Mouse (Mus musculus) hindbrain, embryonic 13.5 days (tissue): ENCODE measurements around the gene Fxyd5. TPM values are rescaled to one million over a fixed set of nuclear protein-coding genes. Genes with fewer than 3 reads are reported as not detected.
A peak's percentile ranks its signal among the peaks of the same experiment; 100 is the strongest.

Experiments
- ATAC-seq: fragments of 200-750 bp; cut with Nextera tagmentation; 2 replicates; pipeline ENCODE4 v1.8.0; 2017; ENCODE audit warnings: moderate TSS enrichment; ENCODE audit not compliant: low FRiP score
- H3K27ac ChIP-seq: fragments of 300-500 bp; sonication (generic); 2 replicates; pipeline ENCODE4 v1.5.1; 2015; ENCODE audit warnings: inconsistent platforms, mild to moderate bottlenecking, moderate library complexity
- H3K27me3 ChIP-seq: fragments of 300-500 bp; sonication (generic); 2 replicates; pipeline ENCODE4 v1.6.1; 2015; ENCODE audit warnings: mild to moderate bottlenecking, inconsistent platforms
- H3K36me3 ChIP-seq: fragments of 300-500 bp; sonication (generic); 2 replicates; pipeline ENCODE4 v1.6.1; 2015; ENCODE audit warnings: mild to moderate bottlenecking, inconsistent platforms
- H3K4me1 ChIP-seq: fragments of 300-500 bp; sonication (generic); replicated peaks from 2 replicates; pipeline ENCODE4 v1.6.1; 2015; ENCODE audit warnings: inconsistent platforms
- H3K4me2 ChIP-seq: fragments of 300-500 bp; sonication (generic); 2 replicates; pipeline ENCODE4 v1.6.1; 2015; ENCODE audit warnings: inconsistent platforms, mild to moderate bottlenecking, moderate library complexity
- H3K4me3 ChIP-seq: fragments of 300-500 bp; sonication (generic); 2 replicates; pipeline ENCODE4 v1.5.1; 2015; ENCODE audit warnings: mild to moderate bottlenecking, inconsistent platforms
- H3K9ac ChIP-seq: fragments of 300-500 bp; sonication (generic); 2 replicates; pipeline ENCODE4 v1.6.1; 2015; ENCODE audit warnings: mild to moderate bottlenecking, inconsistent platforms
- H3K9me3 ChIP-seq: fragments of 300-500 bp; sonication (generic); 2 replicates; pipeline ENCODE4 v1.6.1; 2016; ENCODE audit warnings: inconsistent platforms
- WGBS: fragments of 180-500 bp; shearing (Covaris S2); methylation state at CpG from one replicate; pipeline ENCODE4 v1.1.7; 2015; 5-methylcytosine and 5-hydroxymethylcytosine counted together
- polyA plus RNA-seq: library from polyadenylated mRNA; unstranded; fragments of >200 nt; fragmentation: Nextera tagmentation; extraction: Ambion mirVana; gene quantifications from 2 replicates; pipeline ENCODE4 v1.2.1, GENCODE M21; 2015

Fxyd5 gene
- polyA plus RNA-seq, 1 experiment from 2014 or later = 13.0 TPM

- Histone ChIP-seq H3K36me3 (no peaks in the 10 kb centered on the region), H3K4me1 (peaks cover 58% of the 10 kb centered on the region), H3K9ac (peak overlapping the region; percentile 39), H3K27me3 (peaks cover 69% of the 10 kb centered on the region), H3K4me3 (peak overlapping the region; percentile 24), H3K4me2 (peak overlapping the region; percentile 62), H3K27ac (no peak overlapping the region), H3K9me3 (no peaks in the 10 kb centered on the region)
- 2% methylated on average over 22 of the region's 22 CpGs for WGBS
- no peak for ATAC-seq
Measured at GRCm38 (mm10) chr7:31052251-31052635, 10.0 kb upstream of the Fxyd5 start.

GRCm38 (mm10) chr7:31051321-31052021 lies 9.2 kb upstream of the Fxyd5 start, which contains the start of gene Fxyd7:
Gene Fxyd7 (minus strand): TSS chr7:31051467.
- no peaks in the 10 kb centered on the region for H3K36me3 ChIP-seq
- H3K4me2 ChIP-seq = peak within 1 kb of the TSS; percentile 62
- peak within 1 kb of the TSS; percentile 69 for H3K9ac ChIP-seq
- WGBS = 1% methylated on average over 27 of the region's 28 CpGs
- H3K4me1 ChIP-seq = peaks cover 58% of the 10 kb centered on the region
- peak within 1 kb of the TSS; percentile 42 for H3K4me3 ChIP-seq
- H3K9me3 ChIP-seq = no peaks in the 10 kb centered on the region
- H3K27ac ChIP-seq = peak within 1 kb of the TSS; percentile 77
- ATAC-seq = peak; percentile 21
- H3K27me3 ChIP-seq = peaks cover 70% of the 10 kb centered on the region

- Histone ChIP-seq H3K4me3 (peak overlapping the region; percentile 42), H3K9ac (peak overlapping the region; percentile 69), H3K9me3 (no peaks in the 10 kb centered on the region), H3K4me2 (peak overlapping the region; percentile 62), H3K36me3 (no peaks in the 10 kb centered on the region), H3K27ac (peak overlapping the region; percentile 77; the same call in 1 of the 2 replicates), H3K27me3 (peaks cover 74% of the 10 kb centered on the region), H3K4me1 (peaks cover 58% of the 10 kb centered on the region)
- ATAC-seq = peak; percentile 37
- 2% methylated on average over 9 of the region's 9 CpGs for WGBS
Measured at GRCm38 (mm10) chr7:31050921-31051320, 8.6 kb upstream of the Fxyd5 start.

GRCm38 (mm10) chr7:31050487-31050886 lies 8.2 kb upstream of the Fxyd5 start:
- Histone ChIP-seq H3K9ac (peak overlapping the region; percentile 69), H3K36me3 (no peaks in the 10 kb centered on the region), H3K4me1 (peaks cover 56% of the 10 kb centered on the region), H3K27me3 (peaks cover 76% of the 10 kb centered on the region), H3K4me3 (peak overlapping the region; percentile 42), H3K4me2 (peak overlapping the region; percentile 62), H3K9me3 (no peaks in the 10 kb centered on the region), H3K27ac (peak overlapping the region; percentile 77)
- ATAC-seq = peak; percentile 1; the same call in 1 of the 2 replicates
- 2% methylated on average over 6 of the region's 6 CpGs for WGBS

- Histone ChIP-seq H3K27me3 (peaks cover 80% of the 10 kb centered on the region), H3K4me2 (peak overlapping the region; percentile 62), H3K4me1 (peaks cover 50% of the 10 kb centered on the region), H3K36me3 (no peaks in the 10 kb centered on the region), H3K4me3 (peak overlapping the region; percentile 42), H3K9me3 (no peaks in the 10 kb centered on the region), H3K27ac (peak overlapping the region; percentile 77), H3K9ac (peak overlapping the region; percentile 69)
- under 1% methylated on average over 14 of the region's 15 CpGs for WGBS
- ATAC-seq = peak; percentile 30
Measured at GRCm38 (mm10) chr7:31049846-31050281, 7.6 kb upstream of the Fxyd5 start.

GRCm38 (mm10) chr7:31049135-31049845 lies 7.0 kb upstream of the Fxyd5 start:
- Histone ChIP-seq H3K27ac (peak overlapping the region; percentile 77), H3K27me3 (peaks cover 80% of the 10 kb centered on the region), H3K9ac (peak overlapping the region; percentile 69), H3K4me2 (peak overlapping the region; percentile 62), H3K9me3 (no peaks in the 10 kb centered on the region), H3K36me3 (no peaks in the 10 kb centered on the region), H3K4me3 (peak overlapping the region; percentile 42), H3K4me1 (peaks cover 46% of the 10 kb centered on the region)
- WGBS = 22% methylated on average over 5 of the region's 5 CpGs
- 0 out of 2 replicates have a peak, but pooled peaks have one; percentile 0 for ATAC-seq

GRCm38 (mm10) chr7:31041662-31042315 lies 492 bp downstream of the Fxyd5 start:
- H3K36me3 ChIP-seq = no peaks in the 10 kb centered on the region
- no peak overlapping the region for H3K27ac ChIP-seq
- H3K4me3 ChIP-seq = peak overlapping the region; percentile 7
- H3K9me3 ChIP-seq = no peaks in the 10 kb centered on the region
- 3% methylated on average over 28 of the region's 28 CpGs for WGBS
- H3K4me2 ChIP-seq = peak overlapping the region; percentile 36
- H3K9ac ChIP-seq = peak overlapping the region; percentile 36; the same call in 1 of the 2 replicates
- peaks cover 74% of the 10 kb centered on the region for H3K27me3 ChIP-seq
- H3K4me1 ChIP-seq = peaks cover 14% of the 10 kb centered on the region
- ATAC-seq = no peak

GRCm38 (mm10) chr7:31041023-31041407 lies 1.3 kb downstream of the Fxyd5 start:
- H3K4me3 ChIP-seq = no peak overlapping the region
- H3K9me3 ChIP-seq = no peaks in the 10 kb centered on the region
- ATAC-seq = no peak
- peaks cover 14% of the 10 kb centered on the region for H3K4me1 ChIP-seq
- peaks cover 70% of the 10 kb centered on the region for H3K27me3 ChIP-seq
- H3K36me3 ChIP-seq = no peaks in the 10 kb centered on the region
- no peak overlapping the region for H3K27ac ChIP-seq
- H3K4me2 ChIP-seq = no peak overlapping the region
- no peak overlapping the region for H3K9ac ChIP-seq
- WGBS = 45% methylated on average over 8 of the region's 8 CpGs

GRCm38 (mm10) chr7:31040281-31041022 lies 1.8 kb downstream of the Fxyd5 start:
- Histone ChIP-seq H3K4me1 (peaks cover 14% of the 10 kb centered on the region), H3K27me3 (peaks cover 66% of the 10 kb centered on the region), H3K9ac (no peak overlapping the region), H3K4me3 (no peak overlapping the region), H3K4me2 (no peak overlapping the region), H3K36me3 (no peaks in the 10 kb centered on the region), H3K9me3 (no peaks in the 10 kb centered on the region), H3K27ac (no peak overlapping the region)
- ATAC-seq = no peak
- WGBS = 84% methylated on average over 12 of the region's 12 CpGs

- H3K36me3 ChIP-seq = no peaks in the 10 kb centered on the region
- ATAC-seq = no peak
- H3K4me2 ChIP-seq = no peak overlapping the region
- H3K9ac ChIP-seq = no peak overlapping the region
- peaks cover 52% of the 10 kb centered on the region for H3K27me3 ChIP-seq
- H3K27ac ChIP-seq = no peak overlapping the region; the same call in 1 of the 2 replicates
- no peaks in the 10 kb centered on the region for H3K9me3 ChIP-seq
- peaks cover 14% of the 10 kb centered on the region for H3K4me1 ChIP-seq
- H3K4me3 ChIP-seq = no peak overlapping the region
- 80% methylated on average over 4 of the region's 4 CpGs for WGBS
Measured at GRCm38 (mm10) chr7:31039011-31039410, 3.3 kb downstream of the Fxyd5 start.

- H3K4me2 ChIP-seq = no peak overlapping the region
- H3K27me3 ChIP-seq = peaks cover 38% of the 10 kb centered on the region
- no peak for ATAC-seq
- no peaks in the 10 kb centered on the region for H3K36me3 ChIP-seq
- no peak overlapping the region for H3K9ac ChIP-seq
- H3K27ac ChIP-seq = no peak overlapping the region
- WGBS = 68% methylated on average over 2 of the region's 2 CpGs
- H3K9me3 ChIP-seq = no peaks in the 10 kb centered on the region
- H3K4me1 ChIP-seq = peaks cover 13% of the 10 kb centered on the region
- H3K4me3 ChIP-seq = no peak overlapping the region
Measured at GRCm38 (mm10) chr7:31037675-31038074, 4.6 kb downstream of the Fxyd5 start.
